Mouse (Mus musculus) liver, embryonic 11.5 days (tissue): Measurements from ENCODE around the gene Brf1. TPM values are rescaled to one million over a fixed set of nuclear protein-coding genes. Genes with fewer than 3 reads are reported as not detected.

Source experiments
- ATAC-seq: fragments of 200-750 bp; cut with Nextera tagmentation; replicated peaks from 2 replicates; pipeline ENCODE4 v1.8.0; 2017; ENCODE audit warnings: moderate number of reproducible peaks, mild to moderate bottlenecking, moderate TSS enrichment, moderate library complexity; ENCODE audit not compliant: low FRiP score
- DNase-seq: peaks from one replicate; pipeline ENCODE4 v3.0.0-alpha.2; 2017; ENCODE audit warnings: low spot score
- H3K27ac ChIP-seq: fragments of 300-500 bp; sonication (generic); 2 replicates; pipeline ENCODE4 v1.5.1; 2014; ENCODE audit warnings: mild to moderate bottlenecking, low read depth, low read length, control low read depth
- H3K27me3 ChIP-seq: fragments of 300-500 bp; sonication (generic); replicated peaks from 2 replicates; pipeline ENCODE4 v1.6.1; 2014; ENCODE audit warnings: low read length, mixed read lengths; ENCODE audit not compliant: control insufficient read depth, insufficient read depth
- H3K36me3 ChIP-seq: fragments of 300-500 bp; sonication (generic); 2 replicates; pipeline ENCODE4 v1.6.1; 2014; ENCODE audit warnings: mild to moderate bottlenecking, low read length, moderate library complexity, mixed read lengths; ENCODE audit not compliant: control insufficient read depth, insufficient read depth
- H3K4me1 ChIP-seq: fragments of 300-500 bp; sonication (generic); replicated peaks from 2 replicates; pipeline ENCODE4 v1.6.1; 2014; ENCODE audit warnings: low read length, mixed read lengths; ENCODE audit not compliant: control insufficient read depth, insufficient read depth
- H3K4me2 ChIP-seq: fragments of 300-500 bp; sonication (generic); 2 replicates; pipeline ENCODE4 v1.6.1; 2014; ENCODE audit warnings: mild to moderate bottlenecking, control low read depth, moderate library complexity
- H3K4me3 ChIP-seq: fragments of 300-500 bp; sonication (generic); 2 replicates; pipeline ENCODE4 v1.5.1; 2014; ENCODE audit warnings: low read depth, low read length, control low read depth
- H3K9ac ChIP-seq: fragments of 300-500 bp; sonication (generic); 2 replicates; pipeline ENCODE4 v1.6.1; 2014; ENCODE audit warnings: low read depth, low read length, control low read depth
- H3K9me3 ChIP-seq: fragments of 300-500 bp; sonication (generic); 2 replicates; pipeline ENCODE4 v1.6.1; 2016; ENCODE audit warnings: low read length, inconsistent platforms, mixed read lengths; ENCODE audit not compliant: control insufficient read depth
- WGBS: fragments of 180-500 bp; shearing (Covaris S2); extraction: QIAGEN DNeasy Blood & Tissue Kit; methylation state at CpG from one replicate; pipeline ENCODE4 v1.1.7; 2014; 5-methylcytosine and 5-hydroxymethylcytosine counted together
- polyA plus RNA-seq: library from polyadenylated mRNA; unstranded; fragments of >200 nt; fragmentation: Nextera tagmentation; extraction: Ambion mirVana; gene quantifications from 2 replicates; pipeline ENCODE4 v1.2.1, GENCODE M21; 2014

Gene Brf1
- polyA plus RNA-seq, 1 experiment from 2014 or later, result 51.8 TPM

- H3K27ac ChIP-seq, result no peak overlapping the region
These were observed 67.9 kb downstream of the Brf1 start for GRCm38 (mm10) chr12:112932647-112933046.

GRCm38 (mm10) chr12:112929562-112930352 is 70.7 kb downstream of the Brf1 start, which contains the start of gene Jag2:
Gene Jag2 (minus strand): TSS chr12:112929776.
- no peak within 1 kb of the TSS for H3K27ac ChIP-seq
- no peaks in the 10 kb centered on the region for H3K36me3 ChIP-seq
- peaks cover 65% of the 10 kb centered on the region for H3K27me3 ChIP-seq
- H3K4me2 ChIP-seq, result peak within 1 kb of the TSS; percentile 71
- 2% methylated on average over 51 of the region's 85 CpGs for WGBS
- peaks cover 14% of the 10 kb centered on the region for H3K4me1 ChIP-seq
- peak within 1 kb of the TSS; percentile 59 for H3K4me3 ChIP-seq
- peak; percentile 51 for ATAC-seq
- DNase-seq, result peak; percentile 58
- no peaks in the 10 kb centered on the region for H3K9me3 ChIP-seq
- no peak within 1 kb of the TSS for H3K9ac ChIP-seq

More at GRCm38 (mm10) chr12:112932647-112933046, 67.9 kb downstream of the Brf1 start:
- Histone ChIP-seq H3K4me1 (peaks cover 14% of the 10 kb centered on the region), H3K9me3 (no peaks in the 10 kb centered on the region), H3K27me3 (peaks cover 49% of the 10 kb centered on the region), H3K4me3 (no peak overlapping the region), H3K36me3 (no peaks in the 10 kb centered on the region), H3K9ac (no peak overlapping the region), H3K4me2 (no peak overlapping the region)
- ATAC-seq, result no peak
- no peak for DNase-seq
- WGBS, result 54% methylated on average over 7 of the region's 7 CpGs

- peak overlapping the region; percentile 59 for H3K4me3 ChIP-seq
These were observed 71.9 kb downstream of the Brf1 start for GRCm38 (mm10) chr12:112928401-112929241.

GRCm38 (mm10) chr12:112927265-112927664 is 73.2 kb downstream of the Brf1 start:
- Histone ChIP-seq H3K9me3 (no peaks in the 10 kb centered on the region), H3K4me2 (no peak overlapping the region), H3K9ac (no peak overlapping the region)

More at GRCm38 (mm10) chr12:112928401-112929241, 71.9 kb downstream of the Brf1 start:
- Histone ChIP-seq H3K4me2 (peak overlapping the region; percentile 71), H3K27ac (no peak overlapping the region), H3K4me1 (peaks cover 14% of the 10 kb centered on the region), H3K36me3 (no peaks in the 10 kb centered on the region), H3K9ac (no peak overlapping the region; the same call in 1 of the 2 replicates), H3K9me3 (no peaks in the 10 kb centered on the region), H3K27me3 (peaks cover 70% of the 10 kb centered on the region)
- ATAC-seq (no peak), DNase-seq (no peak)
- 4% methylated on average over 105 of the region's 124 CpGs for WGBS

GRCm38 (mm10) chr12:112925950-112926349 is 74.6 kb downstream of the Brf1 start:
- H3K9me3 ChIP-seq, result no peaks in the 10 kb centered on the region
- 81% methylated on average over 6 of the region's 6 CpGs for WGBS
- ATAC-seq (no peak), DNase-seq (no peak)
- H3K9ac ChIP-seq, result no peak overlapping the region
- H3K4me3 ChIP-seq, result no peak overlapping the region
- peaks cover 8% of the 10 kb centered on the region for H3K4me1 ChIP-seq
- H3K36me3 ChIP-seq, result no peaks in the 10 kb centered on the region
- H3K27ac ChIP-seq, result no peak overlapping the region
- peaks cover 54% of the 10 kb centered on the region for H3K27me3 ChIP-seq
- H3K4me2 ChIP-seq, result no peak overlapping the region

More at GRCm38 (mm10) chr12:112927265-112927664, 73.2 kb downstream of the Brf1 start:
- H3K36me3 ChIP-seq, result no peaks in the 10 kb centered on the region
- no peak overlapping the region for H3K4me3 ChIP-seq
- no peak for ATAC-seq
- H3K27me3 ChIP-seq, result peaks cover 66% of the 10 kb centered on the region
- 68% methylated on average over 14 of the region's 14 CpGs for WGBS
- no peak for DNase-seq
- no peak overlapping the region for H3K27ac ChIP-seq
- peaks cover 9% of the 10 kb centered on the region for H3K4me1 ChIP-seq

GRCm38 (mm10) chr12:112922541-112922940 is 78.0 kb downstream of the Brf1 start:
- H3K27me3 ChIP-seq, result peaks cover 27% of the 10 kb centered on the region
- no peaks in the 10 kb centered on the region for H3K36me3 ChIP-seq
- no peak overlapping the region for H3K4me2 ChIP-seq
- H3K4me3 ChIP-seq, result no peak overlapping the region
- H3K9me3 ChIP-seq, result no peaks in the 10 kb centered on the region
- no peaks in the 10 kb centered on the region for H3K4me1 ChIP-seq
- ATAC-seq (no peak), DNase-seq (no peak)
- no peak overlapping the region for H3K27ac ChIP-seq
- WGBS, result 46% methylated on average over 3 of the region's 3 CpGs
- no peak overlapping the region for H3K9ac ChIP-seq

GRCm38 (mm10) chr12:112921518-112921917 is 79.0 kb downstream of the Brf1 start:
- DNase-seq (no peak), ATAC-seq (no peak)
- Histone ChIP-seq H3K27me3 (peaks cover 17% of the 10 kb centered on the region), H3K9me3 (no peaks in the 10 kb centered on the region), H3K27ac (no peak overlapping the region), H3K9ac (no peak overlapping the region), H3K36me3 (no peaks in the 10 kb centered on the region), H3K4me3 (no peak overlapping the region), H3K4me1 (no peaks in the 10 kb centered on the region), H3K4me2 (no peak overlapping the region)
- WGBS, result 82% methylated on average over 12 of the region's 12 CpGs

GRCm38 (mm10) chr12:112917906-112918305 is 82.6 kb downstream of the Brf1 start:
- Histone ChIP-seq H3K27ac (no peak overlapping the region), H3K36me3 (no peaks in the 10 kb centered on the region), H3K4me1 (no peaks in the 10 kb centered on the region), H3K9me3 (no peaks in the 10 kb centered on the region), H3K4me2 (no peak overlapping the region), H3K27me3 (peaks cover 7% of the 10 kb centered on the region), H3K9ac (no peak overlapping the region), H3K4me3 (no peak overlapping the region)
- DNase-seq (no peak), ATAC-seq (no peak)
- 35% methylated on average over 8 of the region's 8 CpGs for WGBS
